Mouse (Mus musculus) lung, embryonic 14.5 days (tissue): ENCODE measurements around the gene Sult1c2. TPM values are rescaled to one million over a fixed set of nuclear protein-coding genes. Genes with fewer than 3 reads are reported as not detected.
"Not testable (repeated sequence)": the region's sequence is repeated elsewhere in the genome, so short reads cannot be mapped to it uniquely, and the experiment has no call there.

Experiments
- ATAC-seq: fragments of 200-750 bp; cut with Nextera tagmentation; 2 replicates; pipeline ENCODE4 v1.8.0; 2017; ENCODE audit warnings: mild to moderate bottlenecking, moderate TSS enrichment, moderate library complexity; ENCODE audit not compliant: insufficient read depth
- DNase-seq: peaks from one replicate; pipeline ENCODE4 v3.0.0-alpha.2; 2015
- H3K27ac ChIP-seq: fragments of 300-500 bp; sonication (generic); 2 replicates; pipeline ENCODE4 v1.5.1; 2014; ENCODE audit warnings: low read depth, mild to moderate bottlenecking, moderate library complexity
- H3K27me3 ChIP-seq: fragments of 300-500 bp; sonication (generic); 2 replicates; pipeline ENCODE4 v1.6.1; 2014; ENCODE audit warnings: low read length, control low read depth; ENCODE audit not compliant: insufficient read depth
- H3K36me3 ChIP-seq: fragments of 300-500 bp; sonication (generic); 2 replicates; pipeline ENCODE4 v1.6.1; 2014; ENCODE audit warnings: control low read depth; ENCODE audit not compliant: insufficient read depth
- H3K4me1 ChIP-seq: fragments of 300-500 bp; sonication (generic); 2 replicates; pipeline ENCODE4 v1.6.1; 2014; ENCODE audit warnings: antibody characterized with exemption, control low read depth; ENCODE audit not compliant: insufficient read depth
- H3K4me2 ChIP-seq: fragments of 300-500 bp; sonication (generic); 2 replicates; pipeline ENCODE4 v1.6.1; 2014; ENCODE audit warnings: mild to moderate bottlenecking
- H3K4me3 ChIP-seq: fragments of 300-500 bp; sonication (generic); 2 replicates; pipeline ENCODE4 v1.5.1; 2014; ENCODE audit warnings: low read depth, low read length
- H3K9ac ChIP-seq: fragments of 300-500 bp; sonication (generic); 2 replicates; pipeline ENCODE4 v1.6.1; 2014
- H3K9me3 ChIP-seq: fragments of 300-500 bp; sonication (generic); 2 replicates; pipeline ENCODE4 v1.6.1; 2016; ENCODE audit warnings: low read depth, low read length, control low read depth
- CTCF ChIP-seq: IDR thresholded peaks from 2 replicates; pipeline ENCODE4 v1.5.1; 2016; ENCODE audit warnings: antibody characterized with exemption, low read depth
- WGBS: fragments of 180-500 bp; shearing (Covaris S2); extraction: QIAGEN DNeasy Blood & Tissue Kit; methylation state at CpG from one replicate; pipeline ENCODE4 v1.1.7; 2014; 5-methylcytosine and 5-hydroxymethylcytosine counted together
- polyA plus RNA-seq: library from polyadenylated mRNA; unstranded; fragments of >200 nt; fragmentation: Nextera tagmentation; extraction: Ambion mirVana; gene quantifications from 2 replicates; pipeline ENCODE4 v1.2.1, GENCODE M21; 2014

Sult1c2 gene
- polyA plus RNA-seq = not detected in 2 replicates

DNA sequence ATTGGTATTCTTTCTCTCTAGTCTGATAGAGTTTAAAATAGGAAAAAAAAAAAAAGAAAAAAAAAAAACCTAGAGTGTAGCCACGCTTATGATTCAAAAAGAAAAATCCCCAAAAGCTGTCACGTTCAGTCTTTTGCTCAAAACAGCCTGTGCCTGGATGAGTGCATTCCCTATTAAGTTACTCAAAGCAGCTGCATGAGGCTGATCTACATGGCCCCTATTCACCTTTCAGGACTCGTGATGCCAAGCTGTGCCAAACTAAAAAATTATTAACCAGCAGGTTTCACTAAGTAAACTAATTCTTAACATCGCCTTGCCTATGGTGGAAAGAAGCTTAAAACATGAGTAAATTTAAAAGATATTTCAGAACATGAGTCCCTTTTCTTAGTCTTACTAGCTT, at the start of gene Sult1c2:
Gene Sult1c2, minus strand, starts transcription at position 134 of the 400 bp plus-strand sequence.
- no peaks in the 10 kb centered on the region for H3K36me3 ChIP-seq
- no peaks in the 10 kb centered on the region for H3K4me1 ChIP-seq
- no peak within 1 kb of the TSS for H3K27ac ChIP-seq
- TF ChIP-seq CTCF = no peak
- DNase-seq (no peak), ATAC-seq (no peak)
- H3K9ac ChIP-seq = no peak within 1 kb of the TSS
- H3K9me3 ChIP-seq = no peaks in the 10 kb centered on the region
- no peak within 1 kb of the TSS for H3K4me2 ChIP-seq
- whole genome bisulfite sequencing = 80% methylated on average over 4 of the region's 4 CpGs
- H3K27me3 ChIP-seq = no peaks in the 10 kb centered on the region
- H3K4me3 ChIP-seq = no peak within 1 kb of the TSS

DNA sequence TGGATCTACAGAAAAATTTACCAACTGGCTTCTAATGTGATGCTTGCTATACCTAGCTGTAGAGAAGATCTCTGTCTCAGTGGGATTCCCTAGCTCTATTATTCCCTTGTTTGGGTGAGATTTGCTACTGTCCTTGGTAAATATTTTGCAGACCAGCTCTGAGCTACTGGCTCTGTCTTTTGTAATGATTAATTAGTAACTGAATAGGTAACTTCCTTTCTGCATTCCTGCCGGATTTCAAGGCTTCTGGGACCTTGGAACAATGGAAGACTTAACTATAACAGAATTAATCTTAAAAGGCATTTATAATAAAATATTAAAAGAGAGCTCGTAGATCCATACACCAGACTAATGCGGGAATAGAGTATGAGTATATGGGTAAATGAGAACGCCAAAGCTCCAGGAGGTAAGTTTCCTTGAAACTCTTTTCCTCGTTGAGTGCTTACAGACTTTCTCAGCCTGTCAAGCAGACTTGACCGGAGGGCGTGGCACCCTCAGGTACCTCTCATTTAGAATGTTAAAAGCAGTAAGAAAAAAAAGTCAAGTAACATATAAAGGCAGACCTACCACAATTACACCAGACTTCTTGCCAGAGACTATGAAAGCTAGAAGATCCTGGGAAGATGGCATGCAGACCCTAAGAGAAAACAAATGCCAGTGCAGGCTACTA, 33.0 kb upstream of the Sult1c2 start:
- H3K9ac ChIP-seq, H3K4me1 ChIP-seq, H3K27me3 ChIP-seq, DNase-seq, H3K36me3 ChIP-seq, H3K4me2 ChIP-seq, ATAC-seq, H3K4me3 ChIP-seq, H3K27ac ChIP-seq, H3K9me3 ChIP-seq: not testable (repeated sequence)
- 80% methylated on average over 7 of the region's 7 CpGs for WGBS

DNA sequence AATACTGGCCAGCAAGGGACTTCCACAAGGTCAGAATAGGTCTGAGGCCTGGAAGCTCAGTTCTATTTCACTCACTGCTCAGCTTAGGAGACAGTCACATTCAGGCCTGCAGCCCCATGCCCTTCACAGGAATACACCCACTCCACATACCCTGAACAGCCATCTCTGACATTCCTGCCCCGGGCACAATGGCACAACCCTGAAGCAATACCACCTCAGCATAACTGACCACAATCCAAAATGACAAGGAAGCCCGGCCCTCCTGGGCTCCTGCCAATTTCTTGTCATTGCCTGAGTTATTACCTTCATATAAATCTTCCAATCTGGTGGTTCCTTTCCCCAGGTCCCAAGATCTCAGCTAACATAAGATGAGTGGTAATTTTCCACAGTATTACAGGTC, 28.3 kb upstream of the Sult1c2 start:
- no peak overlapping the region for H3K27ac ChIP-seq
- H3K27me3 ChIP-seq = no peaks in the 10 kb centered on the region
- DNase-seq = no peak
- H3K36me3 ChIP-seq = no peaks in the 10 kb centered on the region
- no peaks in the 10 kb centered on the region for H3K4me1 ChIP-seq
- no peak for TF ChIP-seq CTCF
- no peak for ATAC-seq
- H3K9ac ChIP-seq = no peak overlapping the region
- H3K9me3 ChIP-seq = no peaks in the 10 kb centered on the region
- no peak overlapping the region for H3K4me2 ChIP-seq
- H3K4me3 ChIP-seq = no peak overlapping the region
- 78% methylated on average over 2 of the region's 2 CpGs for WGBS

DNA sequence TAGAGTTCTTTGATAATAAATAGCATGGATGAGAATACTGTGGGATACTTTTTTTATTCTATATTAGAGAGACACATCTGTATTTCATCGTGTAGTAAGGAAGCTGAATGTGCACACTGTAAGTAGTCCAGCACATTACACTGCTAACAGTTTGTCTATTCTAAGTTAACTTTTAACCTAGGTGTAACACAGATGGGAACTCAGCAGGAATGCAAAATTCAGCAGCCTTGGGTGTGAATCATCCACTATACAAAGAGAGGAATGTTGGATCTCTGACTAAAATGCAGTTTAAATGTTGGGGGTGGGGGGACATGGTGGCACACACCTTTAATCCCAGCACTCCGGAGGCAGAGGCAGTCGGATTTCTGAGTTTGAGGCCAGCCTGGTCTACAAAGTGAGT, 26.1 kb upstream of the Sult1c2 start:
- Histone ChIP-seq H3K27ac (no peak overlapping the region), H3K4me3 (no peak overlapping the region), H3K27me3 (no peaks in the 10 kb centered on the region), H3K9me3 (no peaks in the 10 kb centered on the region), H3K36me3 (no peaks in the 10 kb centered on the region), H3K4me1 (no peaks in the 10 kb centered on the region), H3K4me2 (no peak overlapping the region), H3K9ac (no peak overlapping the region)
- no peak for DNase-seq
- 79% methylated on average over 3 of the region's 3 CpGs for WGBS
- TF ChIP-seq CTCF = no peak
- no peak for ATAC-seq

DNA sequence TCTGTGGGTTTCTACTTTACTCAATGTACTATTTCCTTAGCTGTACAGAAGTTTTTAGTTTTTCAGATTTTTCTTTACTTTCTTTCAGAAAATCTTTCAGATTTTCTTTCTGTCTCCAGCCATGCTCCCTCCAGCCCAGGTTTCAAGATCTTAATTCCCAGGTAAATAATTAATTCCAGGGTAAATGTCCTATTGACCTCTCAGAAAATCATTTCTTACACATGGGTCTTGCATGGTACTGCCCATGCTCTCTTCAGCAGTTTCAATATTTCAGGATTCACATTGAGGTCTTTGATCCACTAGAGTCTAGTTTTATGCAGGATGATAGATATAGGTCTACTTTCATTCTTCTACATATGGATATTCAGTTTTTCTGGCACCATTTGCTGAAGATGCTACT, 23.8 kb upstream of the Sult1c2 start:
- DNase-seq (no peak), ATAC-seq (no peak)
- H3K4me3 ChIP-seq = no peak overlapping the region
- no peak overlapping the region for H3K9ac ChIP-seq
- H3K9me3 ChIP-seq = no peaks in the 10 kb centered on the region
- H3K4me1 ChIP-seq = no peaks in the 10 kb centered on the region
- no peaks in the 10 kb centered on the region for H3K27me3 ChIP-seq
- no peak overlapping the region for H3K27ac ChIP-seq
- no peak for TF ChIP-seq CTCF
- H3K36me3 ChIP-seq = no peaks in the 10 kb centered on the region
- no peak overlapping the region for H3K4me2 ChIP-seq

DNA sequence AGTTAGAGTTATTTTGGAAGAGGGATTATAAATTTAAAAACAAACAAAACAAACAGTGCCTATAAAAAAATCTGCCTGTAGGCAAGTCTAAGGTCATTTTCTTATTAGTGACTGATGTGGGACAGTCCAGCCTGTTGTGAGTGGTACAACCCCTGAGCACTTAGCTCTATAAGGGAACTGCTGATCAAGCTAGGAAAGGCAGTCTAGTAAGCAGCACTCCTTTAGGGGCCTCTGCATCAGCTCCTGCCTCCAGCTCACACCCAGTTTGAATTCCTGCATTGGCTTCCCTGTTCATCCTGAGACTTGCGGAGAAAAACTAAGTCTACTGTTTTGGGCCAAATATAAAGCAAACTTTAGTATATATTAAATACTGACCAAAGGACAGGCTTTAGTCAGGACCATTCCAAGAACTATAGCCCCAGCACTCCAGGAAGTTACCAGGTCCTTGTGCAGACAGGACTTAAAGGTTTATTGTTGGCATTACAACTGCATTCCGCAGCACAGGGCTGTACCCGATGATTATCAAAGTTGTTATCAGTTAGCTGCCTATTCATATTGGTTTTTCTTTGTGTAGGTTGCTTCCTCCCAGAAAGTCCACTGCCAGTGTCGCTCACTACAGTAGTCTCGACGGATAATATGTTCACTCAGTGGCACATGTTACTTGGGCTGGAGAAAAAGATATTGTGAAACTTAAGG, 19.3 kb upstream of the Sult1c2 start:
- 68% methylated on average over 6 of the region's 6 CpGs for WGBS
- TF ChIP-seq CTCF = no peak
- Histone ChIP-seq H3K4me3 (no peak overlapping the region), H3K36me3 (no peaks in the 10 kb centered on the region), H3K27ac (no peak overlapping the region), H3K27me3 (no peaks in the 10 kb centered on the region), H3K4me1 (no peaks in the 10 kb centered on the region), H3K9me3 (no peaks in the 10 kb centered on the region), H3K9ac (no peak overlapping the region), H3K4me2 (no peak overlapping the region)
- no peak for DNase-seq
- no peak for ATAC-seq

DNA sequence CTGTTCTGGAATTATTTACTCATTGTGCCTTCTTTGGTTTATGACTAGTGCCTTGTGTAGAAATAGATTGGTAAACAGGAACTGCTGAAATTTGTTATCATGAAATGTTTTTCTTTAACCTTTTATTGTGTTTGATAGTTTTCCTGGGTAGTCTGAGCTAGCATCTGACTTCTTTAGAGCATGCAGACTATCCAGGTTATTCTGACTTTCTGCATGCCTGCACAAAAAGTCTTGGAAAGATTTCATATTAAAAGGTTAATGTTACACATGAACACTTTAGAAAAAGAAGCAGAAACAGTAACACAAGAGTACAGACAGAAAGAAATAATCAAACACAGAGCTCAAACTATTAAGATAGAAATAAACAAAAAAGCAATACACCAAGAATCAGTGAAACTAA, 14.4 kb upstream of the Sult1c2 start:
- Histone ChIP-seq H3K36me3 (no peaks in the 10 kb centered on the region), H3K4me3 (no peak overlapping the region), H3K27me3 (no peaks in the 10 kb centered on the region), H3K4me2 (no peak overlapping the region), H3K9me3 (no peaks in the 10 kb centered on the region), H3K4me1 (no peaks in the 10 kb centered on the region), H3K27ac (no peak overlapping the region), H3K9ac (no peak overlapping the region)
- ATAC-seq = no peak
- DNase-seq = no peak
- no peak for TF ChIP-seq CTCF
